Mouse (Mus musculus) v-Abl transformed pro-B cells (cell line): ENCODE results near the gene Cmtm6.

ENCODE experiments used
- in situ Hi-C, 2 experiments: fragments of 400-800 bp; cut with MboI; formaldehyde crosslinking; loops; one replicate each; pipeline ENCODE4 v1.15.1; 2025; ENCODE audit not compliant: unreplicated experiment in 2 of 2

Gene Cmtm6

DNA sequence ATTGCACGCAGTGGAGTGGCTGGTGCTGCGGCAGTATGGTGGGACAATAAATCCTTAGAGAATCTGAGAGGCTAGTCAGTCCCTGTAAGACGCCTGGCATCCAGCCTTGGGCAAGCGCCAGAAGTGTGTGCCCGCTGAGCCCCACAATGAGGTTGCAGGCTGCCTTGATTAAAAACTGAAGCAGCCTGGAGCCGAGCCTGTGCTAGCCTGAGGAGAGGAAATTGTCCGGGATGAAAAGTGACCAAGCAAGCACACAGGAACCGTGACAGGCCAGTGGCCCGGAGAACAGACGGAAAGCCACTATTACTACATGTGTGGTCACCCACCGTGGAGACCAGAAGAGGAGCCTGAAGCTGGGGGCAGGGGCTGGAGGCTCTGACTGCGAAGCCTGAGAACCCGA, 36.1 kb downstream of the Cmtm6 start:
- in situ Hi-C loops: loop anchor here in 1 of 2 experiments (25.0 kb wide), 1 partner anchor 1570 kb away; no protein-coding TSS in a partner anchor

DNA sequence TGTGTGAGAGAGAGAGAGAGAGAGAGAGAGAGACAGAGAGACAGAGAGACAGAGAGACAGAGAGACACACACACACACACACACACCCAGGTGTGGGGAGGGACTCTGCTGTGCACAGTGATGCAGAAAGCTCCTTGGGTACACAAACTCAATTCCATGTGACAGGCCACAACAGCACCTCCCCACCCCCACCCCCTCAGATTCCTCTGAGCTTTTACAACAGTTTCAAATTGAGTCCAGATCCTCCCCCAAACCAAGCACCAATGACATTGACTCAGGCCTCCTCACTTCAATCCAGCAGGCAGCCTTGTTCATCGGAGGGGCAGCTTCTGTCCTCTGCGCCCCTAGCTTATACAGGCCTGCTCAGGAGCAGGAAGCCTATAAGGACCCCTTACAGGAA, 36.6 kb downstream of the Cmtm6 start:
- in situ Hi-C loops: loop anchor here in 1 of 2 experiments (25.0 kb wide), 1 partner anchor 1570 kb away; no protein-coding TSS in a partner anchor

DNA sequence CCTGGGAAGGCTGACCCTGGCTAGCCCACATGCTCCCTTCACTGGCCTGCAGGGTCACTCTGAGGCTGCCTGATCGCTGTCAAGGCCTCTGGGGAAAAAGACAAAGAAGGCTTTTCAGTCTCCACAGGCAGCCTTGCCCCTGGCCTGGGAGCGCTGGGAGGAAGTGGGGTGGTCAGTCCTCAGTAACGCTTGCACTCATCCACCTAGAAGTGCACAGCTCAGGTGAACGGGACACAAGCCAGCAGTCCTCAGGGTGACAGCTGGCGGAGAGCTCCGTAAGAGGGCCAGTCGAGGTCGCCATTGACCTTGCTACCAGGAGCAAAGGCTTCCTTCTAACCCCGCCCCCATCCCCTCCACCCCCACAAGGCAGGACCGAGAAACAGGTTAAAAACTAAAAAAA, 37.1 kb downstream of the Cmtm6 start:
- in situ Hi-C loops: loop anchor here in 1 of 2 experiments (25.0 kb wide), 1 partner anchor 1569 kb away; no protein-coding TSS in a partner anchor

DNA sequence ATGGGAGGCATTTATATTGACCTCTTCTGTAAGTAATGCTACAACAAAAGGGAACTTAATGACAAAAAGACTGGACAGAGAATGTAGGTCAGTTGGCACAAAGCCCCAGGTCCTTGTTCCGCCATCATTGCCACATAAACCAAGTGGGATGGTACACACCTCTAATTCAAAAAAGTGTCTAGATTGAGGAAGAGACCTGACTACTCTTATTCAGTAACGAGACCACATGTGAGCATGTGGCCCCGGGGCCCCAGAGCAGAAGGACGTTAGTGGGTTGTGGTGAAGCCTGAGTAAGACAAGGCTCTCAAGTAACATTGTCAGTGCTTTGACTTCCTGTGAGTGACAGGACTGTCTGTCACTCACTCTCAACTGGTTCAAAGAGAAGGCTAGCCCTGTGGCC, 39.3 kb downstream of the Cmtm6 start:
- in situ Hi-C loops: loop anchor here in 1 of 2 experiments (25.0 kb wide), 1 partner anchor 1567 kb away; no protein-coding TSS in a partner anchor

DNA sequence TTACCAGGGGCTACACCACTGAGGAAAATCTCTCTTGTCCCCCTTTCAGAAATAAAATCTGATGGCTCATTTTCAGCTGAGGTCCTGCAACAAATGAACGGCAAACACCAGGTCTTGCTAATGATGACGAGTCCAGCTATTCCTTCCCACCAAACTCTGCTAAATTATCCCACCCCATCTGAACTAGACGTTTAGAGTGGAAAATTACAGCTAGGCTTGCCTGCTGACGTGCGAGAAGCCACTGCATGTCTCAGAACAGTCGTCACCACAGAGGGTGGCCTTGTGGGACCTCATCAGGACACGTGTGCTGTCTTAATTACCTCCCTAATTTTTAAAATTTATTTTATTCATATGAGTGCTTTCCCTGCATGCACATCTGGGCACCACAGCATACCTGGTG, 40.6 kb downstream of the Cmtm6 start:
- in situ Hi-C loops: loop anchor here in 1 of 2 experiments (25.0 kb wide), 1 partner anchor 1566 kb away; no protein-coding TSS in a partner anchor

DNA sequence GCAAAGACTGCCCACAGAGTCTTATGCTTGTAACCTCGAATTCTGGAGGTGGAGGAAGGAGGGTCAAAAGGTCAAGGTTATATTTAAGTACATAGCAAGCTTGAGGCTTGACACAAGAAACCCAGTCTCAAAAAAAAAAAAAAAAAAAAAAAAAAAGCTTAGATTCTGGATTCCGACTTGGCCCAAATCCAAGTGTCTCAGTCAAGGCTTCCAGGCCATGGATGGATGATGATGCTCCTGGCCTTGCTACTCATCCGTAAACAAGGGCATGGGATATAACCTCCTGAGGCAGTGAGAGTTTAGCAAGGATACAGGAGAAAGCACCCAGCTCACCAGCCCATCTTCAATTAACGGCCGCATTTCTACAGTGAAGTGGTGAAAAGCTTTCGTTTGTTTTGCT, 43.7 kb downstream of the Cmtm6 start:
- in situ Hi-C loops: loop anchor here (25.0 kb wide), 4 partner anchors 538 to 1563 kb away; partner anchors contain the start of gene Stt3b (in 2 of the 2)

DNA sequence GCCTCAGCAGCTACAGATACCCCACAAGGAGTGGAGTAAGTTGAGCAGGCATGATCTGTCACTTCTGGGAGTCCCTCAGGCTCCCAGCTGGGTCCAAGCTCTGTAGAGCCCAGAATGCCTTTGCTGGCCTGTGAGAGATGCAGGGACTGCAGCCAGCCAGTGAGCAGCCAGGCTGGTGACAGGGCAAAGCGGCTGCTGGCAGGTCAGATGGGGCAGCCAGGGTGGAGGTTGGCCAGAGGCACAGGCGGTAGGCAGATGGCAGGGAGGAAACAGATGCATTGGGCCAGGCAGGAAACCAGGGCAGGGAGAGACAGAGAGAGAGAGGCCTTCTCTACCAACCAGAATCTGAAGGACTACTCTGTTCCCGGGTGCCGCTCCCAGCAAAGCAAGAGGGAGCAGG, 44.4 kb downstream of the Cmtm6 start:
- in situ Hi-C loops: loop anchor here (25.0 kb wide), 4 partner anchors 537 to 1562 kb away; partner anchors contain the start of gene Stt3b (in 2 of the 2)

DNA sequence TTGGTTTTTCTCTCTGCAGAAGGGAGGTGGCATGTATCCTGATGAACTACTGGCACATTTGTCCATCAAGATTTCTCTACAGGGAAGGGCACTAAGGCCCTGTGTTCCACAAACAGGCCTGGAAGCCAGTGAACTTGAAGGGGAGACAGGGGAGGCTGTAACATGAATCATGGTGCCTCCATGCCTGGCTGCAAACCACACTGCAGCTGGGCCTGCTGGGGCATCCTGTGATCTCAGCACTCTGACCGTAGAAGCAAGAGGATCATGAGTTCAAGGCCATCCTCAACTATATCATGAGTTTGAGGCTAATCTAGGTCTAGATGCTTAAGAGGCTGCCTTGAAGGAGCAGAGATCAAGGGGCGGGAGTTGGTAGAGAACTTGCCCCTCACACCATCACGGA, 45.4 kb downstream of the Cmtm6 start:
- in situ Hi-C loops: loop anchor here (25.0 kb wide), 4 partner anchors 536 to 1561 kb away; partner anchors contain the start of gene Stt3b (in 2 of the 2)

DNA sequence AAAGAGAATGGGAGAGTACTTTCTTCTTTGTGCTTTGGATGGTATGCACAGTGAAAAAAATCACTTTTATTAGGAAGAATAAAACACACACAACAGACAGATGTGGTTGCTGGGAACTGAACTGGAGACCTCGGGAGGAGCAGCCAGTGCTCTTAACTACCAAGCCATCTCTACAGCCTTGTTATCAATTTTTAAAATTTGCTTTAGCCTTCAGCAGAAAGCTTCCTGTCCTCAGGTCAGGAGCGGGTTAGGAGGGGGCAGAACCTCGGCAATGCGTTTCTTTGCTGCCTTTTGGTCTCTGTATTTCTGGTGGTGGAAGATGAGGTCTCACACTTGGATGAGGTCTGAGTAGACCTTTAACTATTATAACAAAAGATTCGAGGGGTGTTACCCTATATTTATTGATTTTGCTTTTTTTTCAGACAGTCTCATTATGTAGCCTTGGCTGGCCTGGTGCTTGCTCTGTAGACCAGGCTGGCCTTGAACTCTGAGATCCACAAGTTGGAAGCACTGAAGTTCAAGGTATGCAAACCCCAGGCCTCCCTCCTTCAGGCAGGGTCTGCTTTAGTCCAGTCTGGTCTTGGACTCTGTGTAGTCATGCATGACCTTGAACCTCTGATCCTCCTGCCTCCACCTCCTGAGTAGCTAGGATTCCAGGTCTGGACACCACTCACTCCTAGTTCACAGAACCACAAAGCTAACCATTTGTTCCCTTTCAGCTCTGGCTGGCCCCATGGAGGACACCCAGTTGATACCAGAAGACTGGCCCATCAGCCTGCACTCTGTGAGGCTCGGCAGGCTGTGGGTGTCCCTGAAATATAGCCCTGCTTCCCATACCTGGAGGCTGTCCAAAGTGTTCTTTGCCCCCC, 46.5 kb downstream of the Cmtm6 start:
- in situ Hi-C loops: loop anchor here (25.0 kb wide), 4 partner anchors 535 to 1560 kb away; partner anchors contain the start of gene Stt3b (in 2 of the 2)

DNA sequence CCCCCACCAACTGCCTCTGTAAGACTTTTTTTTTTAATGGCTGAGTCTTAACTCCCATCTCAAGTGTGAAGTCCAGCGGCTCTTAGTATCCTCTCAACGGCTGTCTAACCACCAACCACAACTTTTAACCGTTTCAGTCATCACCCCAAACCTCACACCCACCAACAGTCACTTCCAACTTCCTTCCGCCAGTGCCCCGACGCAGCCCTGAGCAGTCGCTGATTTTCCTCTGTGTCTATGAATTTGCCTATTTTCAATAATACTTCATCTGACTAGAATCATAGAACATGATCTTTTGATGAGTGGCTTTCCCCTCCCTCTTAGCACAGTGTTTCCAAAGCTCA, 47.1 kb downstream of the Cmtm6 start:
- in situ Hi-C loops: loop anchor here (25.0 kb wide), 4 partner anchors 534 to 1559 kb away; partner anchors contain the start of gene Stt3b (in 2 of the 2)

DNA sequence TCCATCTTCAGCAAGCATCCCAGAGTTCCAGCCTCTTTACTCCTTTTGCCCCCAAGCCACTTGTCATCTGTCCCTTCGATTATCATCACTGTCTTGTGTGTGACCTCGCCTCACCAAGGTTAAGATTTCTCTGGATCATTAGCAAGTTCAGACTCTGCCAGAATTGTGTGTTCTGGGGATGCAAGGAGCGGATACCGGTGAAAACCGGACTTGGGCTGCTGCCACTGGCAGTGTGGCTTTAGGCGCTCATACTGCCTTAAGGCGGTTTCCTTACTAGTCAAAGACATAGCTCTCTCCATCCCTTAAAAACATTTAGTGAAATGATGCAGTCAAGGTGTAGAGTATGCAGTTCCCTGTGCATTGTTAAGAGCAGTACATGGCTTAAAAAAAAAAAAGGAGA, 48.0 kb downstream of the Cmtm6 start:
- in situ Hi-C loops: loop anchor here (25.0 kb wide), 4 partner anchors 533 to 1558 kb away; partner anchors contain the start of gene Stt3b (in 2 of the 2)

DNA sequence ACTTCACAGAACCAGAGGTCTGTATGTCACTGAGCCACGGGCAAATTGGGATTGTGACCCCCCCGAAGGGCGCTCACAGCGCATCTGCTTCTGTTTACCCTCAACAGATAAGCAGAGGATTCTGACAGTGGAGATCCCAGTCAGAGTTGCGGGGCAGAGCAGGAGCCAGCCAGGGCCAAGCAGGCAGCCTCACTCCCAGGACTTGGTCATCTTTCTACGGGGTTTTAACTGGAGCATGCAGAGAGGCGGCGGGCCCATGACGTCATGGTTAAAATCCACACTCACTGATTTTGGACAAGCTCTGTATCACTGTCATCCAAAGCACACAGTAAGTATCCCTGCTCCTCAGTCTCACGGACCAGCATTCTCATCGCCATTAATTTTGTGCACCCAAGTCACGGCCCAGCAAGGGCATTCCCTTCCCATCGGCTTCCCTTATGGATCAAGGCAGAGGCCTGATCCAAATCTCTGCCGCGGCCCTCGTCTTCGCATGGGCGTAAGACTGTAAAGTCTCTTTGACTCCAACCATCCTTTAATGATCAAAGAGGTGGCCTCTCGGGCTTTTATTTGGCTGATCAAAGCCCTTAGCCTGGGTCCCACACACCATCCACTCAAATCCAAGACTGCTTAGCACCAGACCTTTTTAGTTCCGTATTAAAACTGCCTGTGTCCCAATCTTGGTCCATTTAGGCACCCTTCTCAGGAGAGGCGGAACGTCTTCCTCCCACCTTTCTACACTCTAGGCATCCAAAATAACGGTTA, 49.2 kb downstream of the Cmtm6 start:
- in situ Hi-C loops: loop anchor here (25.0 kb wide), 4 partner anchors 532 to 1557 kb away; partner anchors contain the start of gene Stt3b (in 2 of the 2)

DNA sequence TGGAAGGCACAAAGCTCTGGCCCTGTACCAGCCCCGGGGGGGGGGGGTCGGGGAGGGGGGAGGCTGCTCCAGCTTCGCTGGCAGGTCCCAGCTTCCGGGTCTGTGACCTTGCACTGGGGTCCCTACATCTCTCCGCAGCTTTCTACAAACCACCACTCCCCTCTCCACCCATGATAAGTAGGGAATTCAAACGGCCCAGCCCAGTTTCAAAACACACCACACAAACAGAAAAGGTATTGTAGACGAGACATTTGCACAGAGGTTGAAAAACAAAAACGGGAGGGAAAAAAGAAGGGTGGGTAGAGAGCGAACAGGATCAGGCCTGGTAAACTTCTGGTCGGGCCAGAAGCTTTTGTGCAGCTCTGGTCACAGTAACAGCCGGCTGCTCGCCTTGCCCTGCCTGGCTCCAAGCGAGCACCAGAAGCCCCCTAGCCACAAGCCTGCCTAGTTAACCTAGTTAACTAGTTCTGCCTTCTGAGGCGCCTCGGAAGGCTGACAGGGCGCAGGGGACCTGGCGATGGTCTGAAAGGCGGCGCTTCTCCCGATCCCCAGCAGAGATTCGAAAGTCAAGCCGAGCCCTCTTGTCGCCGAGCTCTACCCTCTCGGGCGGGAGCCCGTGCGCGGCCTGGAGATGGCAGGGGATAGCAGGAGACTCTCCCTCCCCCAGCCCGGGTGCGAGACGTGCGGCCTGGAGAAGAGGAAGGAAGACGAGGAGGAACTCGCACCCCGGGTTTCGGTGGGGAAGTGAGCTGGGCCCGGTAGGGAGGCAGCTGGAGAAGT, 50.0 kb downstream of the Cmtm6 start:
- in situ Hi-C loops: loop anchor here (25.0 kb wide), 4 partner anchors 531 to 1556 kb away; partner anchors contain the start of gene Stt3b (in 2 of the 2)

DNA sequence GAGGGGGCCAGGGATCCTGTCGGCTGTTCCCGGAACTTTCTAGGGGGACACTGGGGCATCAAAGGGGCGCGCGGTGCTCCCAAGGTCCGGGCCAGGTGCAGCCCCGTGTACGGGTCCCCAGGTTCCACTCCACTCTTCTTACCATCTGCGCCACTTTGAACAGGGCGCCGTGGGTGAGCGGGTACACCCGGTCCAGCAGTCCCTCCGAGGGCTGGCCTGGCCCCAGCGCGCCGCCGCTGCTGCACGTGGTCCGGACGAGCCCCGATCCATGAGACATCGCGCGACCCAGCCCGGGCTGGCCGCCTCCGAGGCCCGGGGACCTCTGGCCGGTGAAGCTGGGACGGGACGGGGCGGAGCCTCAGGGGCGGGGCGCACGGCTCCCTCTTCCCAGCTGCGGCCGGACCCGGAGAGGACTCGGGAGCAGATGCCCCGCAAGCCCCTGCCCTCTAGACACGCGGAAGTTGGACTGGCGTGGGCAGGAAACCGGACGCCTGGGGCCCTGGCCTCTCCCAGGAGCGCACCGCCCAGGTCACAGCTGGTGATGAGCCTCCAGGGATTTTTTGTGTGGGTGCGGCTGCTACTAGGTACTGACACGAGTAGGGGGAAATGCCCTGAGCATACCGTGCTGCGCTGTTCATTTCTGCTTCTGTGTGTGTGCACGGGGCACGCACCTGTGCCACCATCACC, 50.8 kb downstream of the Cmtm6 start, which contains the start of gene Cmtm7:
Cmtm7 (minus strand) TSS at position 331 of the 687 bp plus-strand sequence.
- in situ Hi-C loops: loop anchor here (25.0 kb wide), 4 partner anchors 531 to 1556 kb away; partner anchors contain the start of gene Stt3b (in 2 of the 2)

DNA sequence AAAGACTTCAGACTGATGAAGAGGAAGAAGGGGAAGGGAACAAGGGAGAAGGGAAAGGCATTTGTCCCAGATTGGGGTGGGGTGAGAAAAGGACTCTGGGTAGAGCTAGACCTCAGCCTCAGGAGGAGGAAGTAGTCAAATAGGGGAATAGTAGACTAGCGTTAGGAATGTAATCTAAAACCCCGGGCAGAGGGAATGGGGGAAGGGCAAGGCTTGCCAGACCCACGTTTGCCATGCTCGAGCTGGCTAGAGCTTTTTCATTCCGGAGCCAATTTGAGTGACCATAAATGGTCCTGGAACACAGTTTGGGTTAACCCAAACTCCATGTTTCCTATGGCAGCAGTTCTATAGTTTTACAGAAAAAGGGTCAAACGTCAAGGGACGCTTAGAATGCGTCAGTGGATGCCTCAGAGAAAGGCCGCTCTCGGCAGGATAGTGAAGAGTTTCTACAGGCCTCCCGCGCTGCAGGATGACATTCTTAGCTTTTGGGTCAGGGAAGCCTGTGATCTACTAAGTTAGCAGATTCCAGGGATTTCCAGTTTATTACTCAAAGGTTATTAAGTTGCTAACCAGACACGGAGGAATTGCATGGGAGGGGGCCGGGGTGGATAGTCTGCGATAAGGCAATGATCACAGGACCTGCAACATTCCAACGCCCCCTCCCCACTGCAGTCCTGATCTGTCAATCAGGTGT, 54.7 kb downstream of the Cmtm6 start:
- in situ Hi-C loops: loop anchor here (5.0 to 25.0 kb wide), 5 partner anchors 33 to 1552 kb away; partner anchors contain the start of gene Stt3b (in 2 of the 2)

DNA sequence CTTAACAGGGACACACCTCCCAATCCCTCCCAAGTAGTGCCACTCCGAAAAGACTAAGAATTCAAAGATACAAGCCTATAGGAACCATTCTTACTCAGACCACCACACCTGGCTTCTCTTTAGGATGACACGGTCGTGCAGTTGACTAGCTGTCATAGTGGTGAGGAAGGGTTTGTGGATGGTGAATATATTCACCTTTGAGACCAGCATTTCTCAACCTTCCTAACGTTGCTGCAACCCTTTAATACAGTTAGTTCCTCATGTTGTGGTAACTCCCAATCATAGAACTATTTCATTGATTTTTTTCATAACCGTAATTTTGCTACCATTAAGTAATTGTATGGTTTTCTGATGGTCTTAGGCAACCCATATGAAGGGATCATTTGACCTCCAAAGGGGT, 56.2 kb downstream of the Cmtm6 start:
- in situ Hi-C loops: loop anchor here (5.0 to 25.0 kb wide), 5 partner anchors 35 to 1550 kb away; partner anchors contain the start of gene Stt3b (in 2 of the 2)

DNA sequence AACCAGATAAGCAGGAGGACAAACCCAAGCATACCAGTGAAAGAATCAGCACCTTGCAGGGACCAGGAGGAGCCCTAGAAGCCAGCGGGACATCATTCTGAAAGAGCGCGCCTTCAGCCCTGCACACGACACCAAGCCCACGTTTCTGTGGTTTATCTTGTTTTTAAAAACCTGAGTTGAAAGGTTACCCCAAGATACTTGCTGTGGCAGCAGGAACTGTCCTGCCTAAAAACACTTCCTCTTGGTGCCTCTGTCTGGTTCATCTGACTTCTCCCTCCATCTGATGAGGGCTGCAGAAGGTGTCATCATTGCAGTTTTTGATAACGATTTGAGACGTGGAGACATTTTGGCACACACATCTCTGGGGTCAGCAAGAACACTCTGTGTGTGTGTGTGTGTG, 56.8 kb downstream of the Cmtm6 start:
- in situ Hi-C loops: loop anchor here (5.0 to 25.0 kb wide), 5 partner anchors 35 to 1550 kb away; partner anchors contain the start of gene Stt3b (in 2 of the 2)

DNA sequence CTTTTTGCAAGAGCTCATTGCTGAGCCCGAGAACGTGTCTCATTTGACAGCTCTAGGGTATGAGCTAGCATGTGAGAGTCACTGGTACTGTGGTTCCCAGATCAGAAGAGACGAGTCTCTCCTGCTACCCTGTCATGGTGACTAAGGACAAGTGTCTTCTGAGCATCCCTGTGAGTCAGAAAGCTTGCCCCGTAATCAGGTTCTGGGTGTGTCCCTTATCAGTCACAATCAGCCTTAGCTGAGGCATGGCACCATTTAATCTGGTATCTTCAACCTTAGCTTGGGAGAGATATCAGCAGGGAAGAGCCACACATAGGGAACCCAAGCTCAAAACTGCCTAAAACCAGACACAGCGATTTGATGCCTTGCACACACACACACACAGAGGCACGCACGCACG, 57.8 kb downstream of the Cmtm6 start:
- in situ Hi-C loops: loop anchor here (5.0 to 25.0 kb wide), 5 partner anchors 36 to 1549 kb away; partner anchors contain the start of gene Stt3b (in 2 of the 2)
